19 mouse cellular contexts compared by ENCODE assay signal in the genomic region with DNA sequence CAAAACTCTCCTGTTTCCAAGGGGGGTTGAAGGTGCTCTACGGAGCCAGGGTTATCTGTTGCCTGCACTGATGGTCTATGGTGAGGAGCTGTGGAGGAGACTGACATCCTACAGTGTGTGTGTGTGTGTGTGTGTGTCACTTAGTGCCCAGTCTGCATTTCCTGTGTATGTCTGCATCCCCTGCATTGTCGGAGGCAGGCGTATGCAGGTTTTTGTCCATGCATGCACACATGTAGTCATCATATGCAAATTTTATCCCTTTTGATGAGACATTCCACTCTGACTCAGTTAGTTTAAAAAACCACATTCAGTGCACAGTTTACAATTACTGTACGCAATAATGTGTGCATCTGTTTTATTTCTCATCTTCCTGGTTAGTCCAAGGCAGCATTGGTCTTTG.
"Had no signal": no experiment of that assay in that cellular context is flagged by ENCODE, and none has a peak within 500 bp of the region (broad histone marks: within the 10 kb centered on the region; RNA-seq: fewer than 3 reads in every experiment).

No protein-coding gene starts in this region.

- H3K27me3 ChIP-seq: liver, embryonic 13.5 days; midbrain, embryonic 13.5 days; neural tube, embryonic 13.5 days had no signal

- H3K4me3 ChIP-seq: left cerebral cortex, adult 2 months; liver, embryonic 13.5 days; megakaryocyte, embryonic 14.5 days; midbrain, embryonic 10.5 days; midbrain, embryonic 13.5 days; myocyte; neural tube, embryonic 13.5 days had no signal

- DNase-seq: kidney, adult 18-20 months; kidney, adult 9 months; kidney, postnatal 14 days; kidney, postnatal 4 days; layer of hippocampus, postnatal 36 days; liver, embryonic 13.5 days; lung, adult 2 months; retina, postnatal 1 day; thymus, adult 2 months; thymus, postnatal 14 days had no signal

- ATAC-seq: midbrain, embryonic 13.5 days; midbrain, embryonic 16.5 days had no signal

- H3K9ac ChIP-seq: liver, embryonic 13.5 days; midbrain, embryonic 13.5 days; neural tube, embryonic 13.5 days had no signal

- H3K9me3 ChIP-seq: liver, embryonic 13.5 days; megakaryocyte, embryonic 14.5 days; midbrain, embryonic 10.5 days; midbrain, embryonic 13.5 days; neural tube, embryonic 13.5 days had no signal

- H3K4me2 ChIP-seq: liver, embryonic 13.5 days; midbrain, embryonic 13.5 days; neural tube, embryonic 13.5 days had no signal

- H3K27ac ChIP-seq: left cerebral cortex, adult 2 months; liver, embryonic 13.5 days; macrophage; midbrain, embryonic 10.5 days; midbrain, embryonic 13.5 days; neural tube, embryonic 13.5 days; stomach, postnatal 0 days had no signal

- H3K36me3 ChIP-seq: liver, embryonic 13.5 days; midbrain, embryonic 10.5 days; midbrain, embryonic 13.5 days; neural tube, embryonic 13.5 days had no signal
